Mouse (Mus musculus) layer of hippocampus, adult 8-10 months (tissue): ENCODE data around the gene Tmem104. TPM values are rescaled to one million over a fixed set of nuclear protein-coding genes. Genes with fewer than 3 reads are reported as not detected.

Experiments
- DNase-seq, 2 experiments: peaks; one replicate each; pipeline ENCODE4 v3.0.0; 2022; ENCODE audit warnings: low spot score in 2 of 2
- total RNA-seq, 4 experiments: library from RNA; stranded (reverse); gene quantifications; 2 replicates each; pipeline ENCODE4 v1.2.4; 2022

Gene Tmem104
- 10 to 100 TPM; 12.5 to 19.8 (median 16.1) TPM for total RNA-seq

DNA sequence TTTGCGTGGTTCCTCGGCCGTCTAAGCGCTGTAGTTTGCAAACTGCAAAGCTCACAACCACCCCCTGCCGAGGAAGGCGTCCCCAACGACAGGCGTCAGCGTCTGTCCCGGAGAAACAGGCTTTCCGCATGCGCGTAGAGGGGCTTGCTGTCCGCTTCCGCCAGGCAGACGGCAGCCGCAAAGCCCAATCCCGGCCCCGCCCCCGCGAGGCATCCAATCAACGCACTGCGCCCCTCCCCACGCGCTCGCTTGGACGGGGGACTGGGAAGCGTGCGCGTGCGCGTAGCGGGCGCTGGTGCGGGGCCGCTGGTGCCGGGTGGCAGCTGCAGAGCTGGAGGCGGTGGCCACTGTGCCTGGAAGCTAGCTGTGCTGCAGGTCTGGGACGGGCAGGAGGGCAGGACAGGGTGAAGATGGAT is at the start of gene Tmem104:
TSS of gene Tmem104 (plus strand) at position 264 of the 416 bp plus-strand sequence.
- peak; percentile 98 to 99 for DNase-seq

DNA sequence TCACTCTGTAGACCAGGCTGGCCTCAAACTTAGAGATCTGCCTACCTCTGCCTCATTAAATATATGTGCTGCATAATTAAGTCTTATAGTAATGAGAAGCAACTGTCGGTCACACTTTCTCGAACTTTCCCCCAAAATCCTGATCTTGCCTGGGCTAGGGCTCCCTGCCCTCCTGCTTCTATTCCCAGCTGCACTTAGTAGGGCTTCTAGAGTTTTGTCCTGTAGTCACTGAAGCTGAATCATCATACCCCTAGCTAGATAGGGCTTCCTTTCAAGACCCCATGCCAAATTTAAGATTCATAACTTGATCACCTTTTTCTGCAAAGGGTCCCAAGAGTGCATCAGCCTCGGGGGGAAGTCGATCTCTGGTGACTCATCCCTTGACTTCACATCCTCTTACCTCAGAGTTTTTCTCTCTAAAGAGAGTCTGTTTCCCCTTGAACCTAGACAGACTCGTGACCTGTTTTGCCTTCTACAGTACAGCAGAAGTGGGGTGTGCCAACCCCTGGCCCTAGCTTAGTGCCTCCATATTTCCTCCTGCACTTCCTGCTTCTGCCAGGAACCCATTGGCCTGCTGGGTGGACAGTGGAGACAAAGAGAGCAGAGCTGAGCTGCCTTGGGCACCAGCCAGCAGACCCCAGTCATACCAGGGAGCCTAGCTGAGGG is 48.6 kb upstream of the Tmem104 start:
- no peak for DNase-seq

DNA sequence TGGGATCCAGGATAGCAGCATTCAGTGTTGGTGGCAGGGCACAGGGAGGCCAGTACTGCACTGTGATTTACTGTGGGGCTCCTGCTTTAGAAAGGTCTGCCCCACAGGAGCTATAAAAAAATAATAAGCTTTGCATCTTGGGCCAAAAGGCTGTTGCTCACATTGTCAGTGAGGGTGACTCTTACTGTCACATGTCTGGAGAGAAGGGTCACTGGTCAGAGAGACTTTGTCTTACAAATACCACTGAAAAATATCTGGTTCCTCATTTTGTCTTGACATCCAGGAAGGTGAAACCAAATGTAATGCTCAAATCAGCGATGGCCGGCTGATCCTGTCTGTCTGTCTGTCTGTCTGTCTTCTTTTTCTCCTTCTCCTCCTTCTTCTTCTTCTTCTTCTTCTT is 45.3 kb upstream of the Tmem104 start:
- no peak for DNase-seq

DNA sequence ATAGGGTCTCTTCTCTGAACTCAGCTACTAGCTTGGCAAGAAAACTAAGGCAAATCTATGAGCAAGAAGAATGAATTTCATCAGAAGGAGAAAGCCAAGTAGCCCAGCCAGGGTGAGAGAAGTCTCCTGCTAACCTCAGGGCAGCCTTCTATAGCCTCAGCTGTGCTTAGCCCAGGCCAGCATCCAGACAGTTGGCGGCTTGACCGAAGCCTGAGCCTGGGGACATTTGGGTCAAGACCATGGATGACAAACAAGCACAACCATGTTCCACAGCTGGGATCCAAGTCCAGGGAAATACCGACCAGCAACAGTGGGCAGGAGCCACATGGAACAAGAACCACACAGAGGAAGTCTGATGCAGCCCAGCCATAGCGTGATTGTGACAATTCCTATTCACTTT is 39.5 kb upstream of the Tmem104 start:
- DNase-seq: no peak

DNA sequence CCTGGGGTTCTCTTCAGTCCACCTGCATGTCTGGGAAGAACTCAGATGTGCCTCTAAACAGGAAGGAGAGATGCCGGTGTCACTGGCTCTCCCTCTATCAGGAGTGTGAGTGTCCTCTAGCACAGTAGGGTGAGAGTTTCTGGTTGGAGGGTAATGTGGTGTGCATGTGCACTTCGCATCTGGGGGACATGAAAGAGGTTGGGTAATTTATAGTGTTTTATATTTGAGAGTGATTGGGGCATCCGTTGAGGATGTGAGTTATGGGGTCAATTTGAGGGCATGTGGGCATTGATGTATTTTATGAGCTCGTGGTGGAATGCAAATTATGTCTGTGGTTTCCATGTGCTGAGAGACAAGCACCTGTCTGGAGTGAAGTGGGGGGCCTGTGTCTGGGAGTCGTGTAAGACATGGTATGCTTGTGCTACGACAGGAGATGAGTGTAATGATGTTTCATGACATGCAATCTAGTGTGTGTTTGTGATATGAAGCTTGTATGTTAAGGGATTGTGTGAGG is 36.5 kb upstream of the Tmem104 start:
- no peak for DNase-seq

DNA sequence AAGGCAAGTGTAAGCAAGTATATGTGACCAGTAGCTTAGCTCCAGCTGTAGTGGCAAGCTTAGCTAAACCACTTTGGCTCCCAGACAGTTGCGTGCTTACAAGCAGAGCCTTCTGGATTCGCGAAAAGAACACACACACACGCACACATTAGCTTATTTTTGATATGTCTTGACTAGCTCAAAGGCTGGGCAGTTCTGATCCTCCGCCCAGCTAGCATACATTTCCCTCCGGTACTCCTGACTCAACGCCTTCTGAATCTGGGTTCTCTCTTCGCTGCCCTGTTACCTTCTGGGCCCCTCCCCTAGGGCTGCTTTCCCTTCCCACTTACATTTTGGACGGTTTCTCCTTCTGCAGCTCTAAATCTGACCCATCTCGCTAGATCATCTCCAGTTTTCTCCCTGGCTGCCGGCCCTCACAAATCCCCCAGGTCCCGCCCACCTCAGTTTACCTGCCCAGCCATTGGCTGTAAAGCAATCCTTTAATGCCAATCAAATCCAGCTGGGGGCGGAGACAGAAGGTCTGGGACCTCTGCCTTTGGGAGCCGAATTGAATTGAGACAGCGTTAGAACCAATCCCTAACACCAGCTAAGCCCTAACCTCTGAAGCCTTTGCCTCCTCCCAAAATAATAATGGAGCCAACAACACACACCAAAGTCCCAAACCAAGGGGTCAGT is 35.4 kb upstream of the Tmem104 start:
- no peak for DNase-seq

DNA sequence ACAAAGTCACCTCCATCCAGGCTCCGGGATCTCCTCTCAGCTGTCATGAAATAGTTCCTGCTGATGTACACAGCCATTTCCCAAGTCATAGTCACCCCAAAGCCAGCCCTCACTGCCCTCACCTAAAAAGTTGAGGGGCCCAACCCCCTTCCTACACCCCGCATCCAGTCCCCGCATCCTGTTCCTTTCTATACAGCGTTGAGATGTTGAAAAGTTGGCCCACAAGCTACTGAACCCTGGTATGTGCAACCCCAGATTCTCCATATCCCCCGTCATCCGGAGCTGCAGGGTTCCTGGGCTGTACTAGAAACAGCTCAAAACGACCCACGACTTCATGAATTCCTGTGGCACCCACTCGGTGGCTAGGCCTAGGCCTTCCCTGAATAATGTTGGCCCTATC is 34.2 kb upstream of the Tmem104 start:
- DNase-seq: no peak

DNA sequence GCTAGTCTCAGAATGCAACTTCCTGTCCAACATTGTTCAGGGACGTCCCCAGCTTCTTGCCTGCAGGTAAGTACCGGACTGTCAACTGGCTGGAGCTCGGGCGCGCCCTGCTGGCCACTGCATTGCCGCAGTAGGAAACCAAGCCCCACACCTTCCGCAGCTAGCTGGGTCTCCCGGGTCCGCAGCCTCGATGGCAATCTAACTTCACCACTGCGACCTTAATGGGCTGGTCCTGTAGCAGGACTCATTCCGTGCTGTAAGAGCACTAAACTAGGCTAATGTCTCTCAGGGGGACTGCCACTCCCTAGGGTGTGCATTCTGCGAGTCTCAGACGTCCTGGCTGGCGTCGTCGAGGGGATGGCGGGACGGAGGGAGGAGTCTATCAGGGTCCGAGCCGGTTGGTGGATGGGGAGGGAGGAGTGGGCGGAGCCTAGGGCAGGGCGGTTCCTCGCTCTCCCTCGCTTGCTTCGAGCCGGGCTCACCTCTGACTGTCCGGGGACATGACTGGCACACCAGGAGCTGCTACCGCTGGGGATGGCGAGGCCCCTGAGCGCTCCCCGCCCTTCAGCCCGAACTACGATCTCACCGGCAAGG is 33.5 kb upstream of the Tmem104 start:
- DNase-seq: peak in 1 of 2 experiments; percentile 57

DNA sequence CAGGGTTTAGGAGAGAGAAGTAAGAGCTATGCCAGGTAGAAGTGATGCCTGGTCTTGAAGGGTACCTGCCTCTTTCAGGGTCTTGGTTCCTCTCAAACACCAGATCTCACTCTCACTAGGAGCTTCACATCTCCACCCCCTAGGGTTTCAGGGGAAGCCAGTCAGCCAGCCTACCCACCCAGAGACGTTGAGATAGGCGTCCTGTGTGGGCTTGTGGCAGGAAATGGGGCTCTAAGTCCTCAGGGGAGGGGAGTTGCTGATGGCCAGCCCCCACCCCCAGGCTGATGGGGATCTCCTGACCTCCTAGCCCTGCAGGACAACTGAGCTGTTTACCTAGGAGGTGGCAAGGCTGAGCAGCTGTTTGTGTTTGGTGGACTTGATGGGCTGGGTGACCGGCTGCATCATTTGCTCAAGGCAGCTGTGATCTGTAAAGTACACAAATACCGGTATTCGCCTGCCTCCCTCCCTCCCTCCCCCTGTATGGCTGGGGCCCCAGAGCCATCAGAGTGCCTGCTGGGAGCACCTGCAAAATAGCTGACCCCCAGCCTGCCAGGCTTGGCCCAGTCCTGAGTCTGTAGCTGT is 32.1 kb upstream of the Tmem104 start:
- DNase-seq: no peak

DNA sequence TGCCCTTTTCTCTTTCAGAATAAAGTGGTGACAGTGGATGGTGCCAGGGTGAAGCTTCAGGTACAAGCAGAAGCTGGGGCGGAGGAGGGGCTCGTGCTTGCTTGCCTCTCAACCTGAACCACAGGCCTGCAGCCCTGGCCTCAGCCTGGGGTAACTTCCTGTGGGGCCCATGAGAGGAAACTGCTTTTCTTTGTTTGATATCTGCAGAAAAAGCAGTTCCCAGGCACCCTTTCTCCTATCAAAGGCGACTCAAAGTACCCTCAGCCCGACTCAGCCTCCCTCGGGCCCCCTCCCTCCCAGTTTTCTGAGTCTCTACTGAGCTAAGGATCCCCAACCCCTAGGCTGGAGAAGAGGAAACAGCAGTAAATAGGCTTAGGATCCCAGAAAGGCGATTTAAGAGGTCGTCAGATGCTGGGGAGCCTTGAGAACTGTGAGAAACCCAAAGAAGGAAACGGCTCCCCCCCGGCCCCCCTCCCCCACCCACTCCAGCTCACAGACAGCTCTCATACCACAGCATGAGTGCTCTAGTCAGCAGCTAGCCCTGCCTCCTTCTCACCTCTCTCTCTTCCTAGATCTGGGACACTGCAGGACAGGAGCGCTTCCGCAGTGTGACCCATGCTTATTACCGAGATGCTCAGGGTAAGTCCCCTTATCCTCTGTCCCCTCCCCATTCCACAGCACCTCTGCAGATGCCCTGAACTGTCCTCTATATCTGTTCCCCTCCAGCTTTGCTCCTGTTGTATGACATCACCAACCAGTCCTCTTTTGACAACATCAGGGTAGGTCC is 29.2 kb upstream of the Tmem104 start:
- DNase-seq: no peak

DNA sequence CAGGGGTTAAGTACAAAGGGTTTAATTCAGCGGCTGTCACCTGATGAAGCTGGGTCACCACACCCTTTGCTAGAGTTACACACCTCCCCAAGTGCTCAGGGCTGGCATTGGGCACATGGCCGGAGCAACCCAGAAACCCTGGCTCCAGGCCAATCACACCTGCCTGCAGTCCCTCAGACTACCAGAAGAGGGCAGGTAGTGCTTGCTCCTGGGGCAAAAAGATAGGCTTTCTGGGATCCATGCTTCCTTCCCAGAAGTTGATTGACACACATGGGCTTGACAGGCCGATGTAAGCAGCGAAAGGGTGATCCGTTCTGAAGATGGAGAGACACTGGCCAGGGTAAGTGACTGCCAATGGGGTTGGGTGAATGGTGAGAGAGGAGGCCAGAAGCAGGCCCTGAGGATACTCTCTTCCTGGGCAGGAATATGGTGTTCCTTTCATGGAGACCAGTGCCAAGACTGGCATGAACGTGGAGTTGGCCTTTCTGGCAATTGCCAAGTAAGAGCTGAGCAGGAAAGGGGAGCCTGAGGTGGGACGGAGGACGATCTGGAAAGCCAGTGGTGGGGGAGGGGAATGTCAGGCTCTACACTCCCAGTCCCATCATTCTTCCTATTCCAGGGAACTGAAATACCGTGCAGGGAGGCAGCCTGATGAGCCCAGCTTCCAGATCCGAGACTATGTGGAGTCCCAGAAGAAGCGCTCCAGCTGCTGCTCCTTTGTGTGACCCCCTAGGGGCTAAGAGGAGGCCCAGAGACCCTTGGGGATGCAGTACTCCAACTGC is 27.1 kb upstream of the Tmem104 start:
- DNase-seq: peak in 1 of 2 experiments; percentile 63

DNA sequence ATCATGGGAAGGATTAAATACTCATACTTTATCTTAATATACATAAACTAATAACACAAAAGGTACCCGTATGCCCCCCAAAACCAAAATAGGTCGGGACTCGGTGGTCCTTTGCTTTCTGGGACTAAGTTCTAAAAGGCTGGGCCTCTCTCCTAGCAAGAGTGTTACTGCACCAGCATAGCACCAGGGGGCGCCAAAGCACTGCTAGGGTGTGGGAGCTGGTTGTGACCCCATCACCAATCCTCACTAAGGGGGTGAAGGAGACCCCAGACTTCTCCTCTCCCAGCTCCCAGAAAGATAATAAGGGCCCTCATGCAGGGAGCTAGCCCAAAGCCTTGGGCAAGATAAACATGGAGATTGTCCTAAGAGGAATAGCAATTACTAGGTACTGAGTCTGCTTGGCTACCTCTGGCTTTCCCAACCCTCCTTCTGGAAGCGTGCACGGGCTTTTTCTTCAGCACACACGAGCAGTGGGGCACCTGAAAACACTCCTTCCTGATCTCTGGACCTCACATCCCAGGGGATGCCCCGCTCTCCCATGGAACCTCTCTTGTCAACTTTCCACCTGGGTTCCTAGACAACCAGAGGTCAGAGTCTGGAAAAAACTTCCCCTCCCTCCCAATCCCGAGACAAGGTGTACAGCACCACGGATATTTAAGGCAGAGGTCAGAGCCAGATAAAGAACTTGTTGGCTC is 26.3 kb upstream of the Tmem104 start:
- no peak for DNase-seq

DNA sequence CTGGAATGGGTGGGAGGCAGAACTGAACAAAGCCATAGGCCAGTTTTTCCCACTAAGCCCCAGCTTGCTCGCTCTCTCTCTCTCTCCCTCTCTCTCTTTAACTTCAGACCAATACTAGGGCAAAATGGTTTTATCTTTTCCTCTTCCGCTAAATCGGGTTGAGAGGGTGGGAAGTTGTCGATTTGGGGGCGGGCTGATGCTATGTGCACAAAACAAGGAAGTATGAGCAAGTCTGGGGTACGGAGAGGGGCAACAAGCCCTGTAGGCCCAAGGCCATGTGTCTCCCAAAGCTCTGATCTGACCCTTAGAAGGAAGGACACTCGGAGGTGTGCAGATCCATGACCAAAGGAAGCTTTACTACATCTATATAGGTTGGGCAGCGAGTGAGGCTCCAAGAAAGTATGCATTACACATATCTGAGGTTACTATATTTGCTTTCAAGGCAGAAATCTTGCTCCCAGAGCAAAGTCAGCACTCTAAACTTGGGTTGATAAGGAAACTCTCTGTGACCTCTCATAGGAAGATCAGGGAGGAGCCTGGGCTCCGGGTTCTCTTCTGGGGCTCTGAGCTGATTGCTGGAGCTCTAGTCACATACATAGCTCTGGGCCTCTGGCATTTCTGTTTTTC is 25.6 kb upstream of the Tmem104 start:
- no peak for DNase-seq

DNA sequence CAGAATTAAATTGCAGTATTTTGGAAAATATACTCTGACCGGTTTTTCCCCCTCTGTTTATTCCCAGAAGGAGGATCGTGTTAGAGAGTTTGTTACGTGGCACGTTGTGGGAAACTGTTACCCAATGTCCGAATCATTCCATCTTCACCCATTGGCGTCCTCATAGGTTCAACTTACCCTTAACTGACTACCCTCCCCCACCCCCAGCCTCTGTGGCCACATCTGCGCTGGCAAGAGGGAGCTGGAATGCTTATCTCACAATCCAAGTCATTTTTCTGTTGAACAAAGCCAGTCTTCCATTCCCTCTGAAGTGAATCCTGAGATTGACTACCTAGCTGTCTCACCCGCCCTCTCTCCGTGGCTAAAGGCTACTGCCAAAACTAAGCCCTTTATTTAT is 25.1 kb upstream of the Tmem104 start:
- DNase-seq: no peak

DNA sequence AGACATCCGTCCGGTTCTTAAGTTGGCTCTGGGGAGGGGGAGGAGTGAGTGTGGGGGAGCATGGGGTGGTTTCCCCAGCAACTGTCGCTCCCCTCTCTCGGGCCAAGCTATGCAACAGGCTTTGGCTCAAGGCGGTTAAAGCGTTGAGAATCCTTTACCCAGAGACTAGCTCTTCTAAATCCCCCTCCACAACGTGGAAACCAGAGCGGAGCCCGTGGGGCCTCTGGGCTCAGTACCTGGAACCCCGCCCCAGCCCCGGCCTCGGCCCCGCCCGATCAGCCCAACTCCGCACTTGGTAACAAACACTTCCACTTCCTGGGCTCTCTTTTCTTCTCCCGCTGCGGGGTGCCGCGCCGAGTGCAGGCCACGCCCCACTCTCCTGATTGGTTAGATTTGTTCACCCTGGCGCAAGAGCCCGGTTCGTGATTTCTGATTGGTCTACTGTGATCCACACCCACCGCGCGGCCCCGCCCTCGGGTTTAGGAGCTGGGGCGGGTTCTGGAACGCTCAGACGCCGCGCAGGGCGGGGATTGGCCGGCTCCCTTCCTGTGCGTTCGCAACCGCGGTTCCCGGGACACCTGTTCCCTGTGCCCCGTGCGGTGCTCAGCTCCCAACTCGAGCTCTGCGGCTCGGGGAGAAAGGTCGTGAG is 24.3 kb upstream of the Tmem104 start, which contains the start of gene Slc9a3r1:
TSS of gene Slc9a3r1 (plus strand) at position 510 of the 649 bp plus-strand sequence.
- DNase-seq: peak; percentile 92 to 93

DNA sequence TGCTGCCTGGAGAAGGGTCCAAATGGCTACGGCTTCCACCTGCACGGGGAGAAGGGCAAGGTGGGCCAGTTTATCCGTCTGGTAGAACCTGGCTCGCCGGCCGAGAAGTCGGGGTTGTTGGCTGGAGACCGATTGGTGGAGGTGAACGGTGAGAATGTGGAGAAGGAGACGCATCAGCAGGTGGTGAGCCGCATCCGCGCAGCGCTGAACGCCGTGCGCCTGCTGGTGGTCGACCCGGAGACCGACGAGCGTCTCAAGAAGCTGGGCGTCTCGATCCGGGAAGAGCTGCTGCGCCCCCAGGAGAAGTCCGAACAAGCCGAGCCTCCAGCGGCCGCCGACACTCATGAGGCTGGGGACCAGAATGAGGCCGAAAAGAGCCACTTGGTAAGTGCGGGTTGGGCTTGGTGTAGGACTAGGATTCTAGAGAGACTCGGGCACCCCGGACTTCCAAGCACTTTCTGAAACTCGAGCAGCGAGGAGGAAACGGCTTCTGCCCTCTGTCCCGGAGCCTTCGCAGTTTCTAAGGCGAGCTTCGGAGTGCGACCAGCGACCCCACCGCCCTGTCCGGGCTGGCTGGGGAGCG is 23.6 kb upstream of the Tmem104 start:
- no peak for DNase-seq

DNA sequence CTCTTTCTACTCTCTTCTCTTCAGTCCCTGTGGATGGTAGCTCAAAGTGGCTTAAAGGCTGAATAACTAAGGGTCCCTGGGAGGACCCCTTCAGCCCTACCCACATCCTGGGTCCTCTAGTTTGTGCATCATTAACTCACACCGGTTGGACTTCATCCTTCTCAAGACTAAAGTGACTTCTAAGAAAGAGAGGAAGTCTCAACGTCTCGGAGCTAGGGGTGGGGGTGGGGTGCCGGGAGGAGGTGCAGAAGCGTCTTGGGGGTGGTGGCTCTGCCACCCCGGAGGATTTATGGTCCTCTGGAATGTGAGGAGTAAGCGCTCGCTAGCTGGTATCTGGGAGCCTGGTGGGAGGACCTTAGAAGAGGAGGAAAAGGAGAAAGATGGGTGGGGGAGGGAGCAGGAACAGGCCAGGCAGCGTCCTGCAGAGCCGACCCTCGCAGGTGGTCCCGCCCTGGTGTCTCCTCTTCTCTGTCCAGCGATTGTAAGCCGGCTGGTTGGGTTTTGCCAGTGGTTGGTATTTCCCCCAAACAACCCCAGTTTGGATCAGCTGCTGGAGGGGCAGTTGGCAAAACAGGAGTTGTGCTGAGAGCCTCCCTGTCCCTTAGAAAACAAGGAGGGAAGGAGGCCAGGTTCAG is 22.8 kb upstream of the Tmem104 start:
- DNase-seq: no peak

DNA sequence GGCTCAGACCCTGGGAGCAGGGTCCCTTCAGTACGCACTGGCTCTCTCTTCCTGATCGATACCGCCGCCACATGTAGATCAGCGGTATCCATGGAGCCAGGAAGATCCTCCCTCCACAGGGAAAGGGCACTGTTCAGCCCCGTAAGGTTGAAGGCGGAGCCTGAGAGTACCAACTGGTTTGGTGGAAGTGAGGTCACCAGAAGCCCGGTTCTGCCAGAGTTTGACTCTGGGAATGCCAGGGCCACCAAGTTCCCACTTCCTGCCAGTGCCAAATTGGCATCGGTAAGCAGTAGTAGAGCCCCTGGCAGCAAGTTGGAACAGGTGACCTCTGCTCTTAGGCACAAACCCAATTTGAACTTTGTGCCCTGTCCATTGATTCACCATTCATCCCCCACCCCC is 22.3 kb upstream of the Tmem104 start:
- DNase-seq: peak in 1 of 2 experiments; percentile 65
